25 mouse cellular contexts compared by ENCODE assay signal in genomic region chr4:45158608-45159007, GRCm38 (mm10). TPM values are rescaled to one million over a fixed set of nuclear protein-coding genes. Genes with fewer than 3 reads are reported as not detected.
"Had no signal": no experiment of that assay in that cellular context is flagged by ENCODE, and none has a peak within 500 bp of the region (broad histone marks: within the 10 kb centered on the region; RNA-seq: fewer than 3 reads in every experiment).

No protein-coding gene starts in this region.

- H3K9me3 ChIP-seq: heart, embryonic 13.5 days; heart, embryonic 15.5 days; hindbrain, embryonic 10.5 days; hindbrain, embryonic 12.5 days; intestine, embryonic 15.5 days; limb, embryonic 13.5 days; limb, embryonic 15.5 days; liver, embryonic 12.5 days had no signal

- ATAC-seq: hindbrain, embryonic 16.5 days; inflammation-experienced regulatory T-cells, adult 6 months; intestine, embryonic 15.5 days; intestine, postnatal 0 days; liver, embryonic 12.5 days had no signal

- H3K9ac ChIP-seq: heart, embryonic 13.5 days; heart, embryonic 15.5 days; hindbrain, embryonic 12.5 days; hindbrain, embryonic 14.5 days; intestine, embryonic 15.5 days; limb, embryonic 13.5 days; limb, embryonic 15.5 days; liver, embryonic 12.5 days; liver, embryonic 14.5 days had no signal

- H3K36me3 ChIP-seq: heart, embryonic 13.5 days; heart, embryonic 15.5 days; hindbrain, embryonic 10.5 days; hindbrain, embryonic 12.5 days; intestine, embryonic 15.5 days; limb, embryonic 13.5 days; limb, embryonic 15.5 days; liver, embryonic 12.5 days had no signal

- H3K27ac ChIP-seq: gastrocnemius, adult 2 months; heart, adult 2 months; heart, embryonic 13.5 days; heart, embryonic 15.5 days; hindbrain, embryonic 10.5 days; hindbrain, embryonic 12.5 days; hindbrain, embryonic 14.5 days; intestine, embryonic 15.5 days; limb, embryonic 13.5 days; limb, embryonic 15.5 days; liver, embryonic 12.5 days; liver, embryonic 14.5 days had no signal

- H3K4me3 ChIP-seq: gastrocnemius, adult 2 months; heart, adult 2 months; heart, embryonic 13.5 days; heart, embryonic 15.5 days; hindbrain, embryonic 10.5 days; hindbrain, embryonic 12.5 days; intestine, embryonic 15.5 days; limb, embryonic 13.5 days; limb, embryonic 15.5 days; liver, embryonic 12.5 days had no signal

- H3K4me1 ChIP-seq: hindbrain, embryonic 10.5 days; hindbrain, embryonic 12.5 days; intestine, embryonic 15.5 days; limb, embryonic 13.5 days; limb, embryonic 15.5 days had no signal

- H3K27me3 ChIP-seq: heart, embryonic 13.5 days; heart, embryonic 15.5 days; hindbrain, embryonic 12.5 days; intestine, embryonic 15.5 days; limb, embryonic 13.5 days; limb, embryonic 15.5 days; liver, embryonic 12.5 days had no signal

- DNase-seq: gastrocnemius, adult 2 months; gastrocnemius, postnatal 10 days; gastrocnemius, postnatal 25 days; heart, adult 2 months; heart, postnatal 4 days; kidney, adult 18-20 months; kidney, adult 8-10 months; kidney, postnatal 14 days; kidney, postnatal 36 days; left cerebral cortex, postnatal 4 days had no signal

RNA-seq across cellular contexts. Expression of gene Frmpd1, which starts 26.1 kb away (rescaled TPM):
- total RNA-seq: granulocyte monocyte progenitor cell, adult 5-6 weeks; liver, adult 2 months had no signal
- polyA plus RNA-seq: inflammation-experienced regulatory T-cells, adult 6 months; liver, adult 2 months had no signal
